In genomic region chr14:31652106-31652505, GRCm38 (mm10) we compare ENCODE assay signal across 25 mouse cellular contexts. TPM values are rescaled to one million over a fixed set of nuclear protein-coding genes. Genes with fewer than 3 reads are reported as not detected.
A peak's percentile ranks its signal among the peaks of the same experiment; 100 is the strongest.
DNase-seq lines count a peak whose midpoint lies in the region; ATAC-seq lines count a peak whose summit lies in the region.
"Had no signal": no experiment of that assay in that cellular context is flagged by ENCODE, and none has a peak within 500 bp of the region (broad histone marks: within the 10 kb centered on the region; RNA-seq: fewer than 3 reads in every experiment).

No protein-coding gene starts in this region.

- peaks cover 3% of the 10 kb centered on the region for H3K4me1 ChIP-seq in kidney, embryonic 16.5 days (ENCODE audit: insufficient read depth, low read length)
- peaks cover 79% of the 10 kb centered on the region for H3K4me1 ChIP-seq in megakaryocyte, embryonic 14.5 days
- H3K4me1 ChIP-seq in liver, embryonic 13.5 days (replicated peaks), result peaks cover 41% of the 10 kb centered on the region
- H3K4me1 ChIP-seq: forebrain, embryonic 10.5 days; hindbrain, embryonic 12.5 days had no signal

- no peaks in the 10 kb centered on the region for H3K36me3 ChIP-seq in kidney, embryonic 16.5 days (ENCODE audit: insufficient read depth, low read length)
- peaks cover 40% of the 10 kb centered on the region for H3K36me3 ChIP-seq in megakaryocyte, embryonic 14.5 days (replicated peaks; ENCODE audit: low read length)
- peaks cover 3% of the 10 kb centered on the region; the same call in 1 of the 2 replicates for H3K36me3 ChIP-seq in liver, embryonic 13.5 days
- H3K36me3 ChIP-seq: embryonic facial prominence, embryonic 13.5 days; forebrain, embryonic 10.5 days; heart, embryonic 13.5 days; hindbrain, embryonic 12.5 days had no signal

- 0 out of 2 replicates have a peak, but pooled peaks have one; percentile 24 for ATAC-seq in kidney, embryonic 16.5 days (ENCODE audit: low FRiP score, low TSS enrichment)
- ATAC-seq in megakaryocyte, adult 5-6 weeks (ENCODE audit: poor library complexity, severe bottlenecking), result no peak
- ATAC-seq in liver, embryonic 13.5 days (ENCODE audit: low read depth), result 0 out of 2 replicates have a peak, but pooled peaks have one; percentile 21
- ATAC-seq: forebrain, embryonic 14.5 days; hindbrain, embryonic 16.5 days; inflammation-experienced regulatory T-cells, adult 6 months had no signal

- H3K27me3 ChIP-seq in kidney, embryonic 16.5 days (ENCODE audit: insufficient read depth, low read length), result no peaks in the 10 kb centered on the region
- H3K27me3 ChIP-seq in megakaryocyte, embryonic 14.5 days (replicated peaks), result no peaks in the 10 kb centered on the region
- no peaks in the 10 kb centered on the region for H3K27me3 ChIP-seq in liver, embryonic 13.5 days
- H3K27me3 ChIP-seq: CH12.LX; embryonic facial prominence, embryonic 13.5 days; heart, embryonic 13.5 days; hindbrain, embryonic 12.5 days had no signal

- intact Hi-C loops in heart, postnatal 14 days (cut with DNase I), result no loop called here

- no peak overlapping the region for H3K9ac ChIP-seq in kidney, embryonic 16.5 days (replicated peaks; ENCODE audit: low read length)
- no peak overlapping the region for H3K9ac ChIP-seq in liver, embryonic 13.5 days
- H3K9ac ChIP-seq: embryonic facial prominence, embryonic 13.5 days; hindbrain, embryonic 12.5 days had no signal

- 42% methylated on average over 5 of the region's 5 CpGs for WGBS in kidney, embryonic 16.5 days
- 42% methylated on average over 5 of the region's 5 CpGs for WGBS in liver, embryonic 13.5 days (ENCODE audit: insufficient replicate concordance)

- H3K4me2 ChIP-seq in kidney, embryonic 16.5 days (replicated peaks; ENCODE audit: low read depth, low read length), result no peak overlapping the region
- H3K4me2 ChIP-seq in liver, embryonic 13.5 days, result no peak overlapping the region
- H3K4me2 ChIP-seq: embryonic facial prominence, embryonic 13.5 days; heart, embryonic 13.5 days; hindbrain, embryonic 12.5 days had no signal

- peak; percentile 91 for DNase-seq in heart, adult 11 months
- DNase-seq in heart, postnatal 14 days, result no peak
- no peak for DNase-seq in kidney, postnatal 25 days
- DNase-seq in liver, embryonic 13.5 days, result no peak
- DNase-seq: adrenal gland, postnatal 10 days; cerebellum, adult 11-12 months; cerebellum, adult 9-10 months; cerebellum, postnatal 25 days; heart, postnatal 4 days had no signal

- H3K9me3 ChIP-seq in kidney, embryonic 16.5 days (ENCODE audit: low read length), result no peaks in the 10 kb centered on the region
- H3K9me3 ChIP-seq in megakaryocyte, embryonic 14.5 days, result peaks cover 3% of the 10 kb centered on the region; the same call in 1 of the 2 replicates
- no peaks in the 10 kb centered on the region for H3K9me3 ChIP-seq in liver, embryonic 13.5 days (replicated peaks)
- H3K9me3 ChIP-seq: embryonic facial prominence, embryonic 13.5 days had no signal

- H3K4me3 ChIP-seq in kidney, embryonic 16.5 days (ENCODE audit: low read length), result no peak overlapping the region
- H3K4me3 ChIP-seq in megakaryocyte, embryonic 14.5 days (replicated peaks), result peak overlapping the region; percentile 7
- no peak overlapping the region for H3K4me3 ChIP-seq in liver, embryonic 13.5 days (replicated peaks)
- H3K4me3 ChIP-seq: embryonic facial prominence, embryonic 13.5 days; erythroblast, embryonic 14.5 days; forebrain, embryonic 10.5 days; heart, adult 2 months; heart, embryonic 13.5 days; hindbrain, embryonic 12.5 days had no signal

- no peak overlapping the region for H3K27ac ChIP-seq in kidney, embryonic 16.5 days (ENCODE audit: low read length)
- 0 out of 2 replicates have a peak overlapping the region, but pooled peaks have one; percentile 67 for H3K27ac ChIP-seq in liver, embryonic 13.5 days
- H3K27ac ChIP-seq: embryonic facial prominence, embryonic 13.5 days; forebrain, embryonic 10.5 days; heart, adult 2 months; heart, embryonic 13.5 days; hindbrain, embryonic 12.5 days had no signal

RNA-seq across cellular contexts. Expression of gene Hacl1, which starts 11.0 kb away (rescaled TPM):
- 10 to 100 TPM in 1 of 2 experiments, 1 to 10 TPM in 1; 8.8 to 13.1 TPM for total RNA-seq in heart, postnatal 14 days (2021)
- 27.0 and 39.3 TPM in 2 replicates for polyA plus RNA-seq in kidney, embryonic 16.5 days (2015; fragmentation: Nextera tagmentation; extraction: Ambion mirVana)
- 2.9 TPM in 1 of 2 replicates, not detected in the other for polyA plus RNA-seq in megakaryocyte, embryonic 14.5 days (2012; ENCODE audit: insufficient read depth, low replicate concordance)
- total RNA-seq in megakaryocyte, adult 5-6 weeks (2015), result 8.0 and 12.2 TPM in 2 replicates
- 14.6 and 18.1 TPM in 2 replicates for total RNA-seq in megakaryocyte, adult 5-6 weeks (2017)
- polyA plus RNA-seq in liver, embryonic 13.5 days (2015; fragmentation: Nextera tagmentation; extraction: Ambion mirVana), result 8.1 and 9.6 TPM in 2 replicates

RNA-seq across cellular contexts. Expression of gene Btd, which starts 11.3 kb away (rescaled TPM):
- 10 to 100 TPM; 11.0 to 13.8 TPM for total RNA-seq in heart, postnatal 14 days (2021)
- polyA plus RNA-seq in kidney, embryonic 16.5 days (2015; fragmentation: Nextera tagmentation; extraction: Ambion mirVana), result 46.6 and 50.3 TPM in 2 replicates
- polyA plus RNA-seq in megakaryocyte, embryonic 14.5 days (2012; ENCODE audit: insufficient read depth, low replicate concordance), result 2.2 and 10.5 TPM in 2 replicates
- total RNA-seq in megakaryocyte, adult 5-6 weeks (2015), result 14.8 and 17.0 TPM in 2 replicates
- total RNA-seq in megakaryocyte, adult 5-6 weeks (2017), result 11.3 and 18.5 TPM in 2 replicates
- polyA plus RNA-seq in liver, embryonic 13.5 days (2015; fragmentation: Nextera tagmentation; extraction: Ambion mirVana), result 8.9 TPM in 2 replicates

RNA-seq across cellular contexts. Expression of gene Gm49387, which starts 11.4 kb away (rescaled TPM):
- 1 to 10 TPM in 1 of 2 experiments, under 1 TPM in 1; 0.85 to 1.2 TPM for total RNA-seq in heart, postnatal 14 days (2021)
- polyA plus RNA-seq in kidney, embryonic 16.5 days (2015; fragmentation: Nextera tagmentation; extraction: Ambion mirVana), result 7.3 and 8.0 TPM in 2 replicates
- not detected in 2 replicates for polyA plus RNA-seq in megakaryocyte, embryonic 14.5 days (2012; ENCODE audit: insufficient read depth, low replicate concordance)
- not detected in 2 replicates for total RNA-seq in megakaryocyte, adult 5-6 weeks (2015)
- total RNA-seq in megakaryocyte, adult 5-6 weeks (2017), result not detected in 2 replicates
- polyA plus RNA-seq in liver, embryonic 13.5 days (2015; fragmentation: Nextera tagmentation; extraction: Ambion mirVana), result 0.69 TPM in 1 of 2 replicates, not detected in the other
- total RNA-seq: CH12.LX; gastrocnemius, adult 8-10 months; gastrocnemius, postnatal 4 days had no signal
- polyA plus RNA-seq: cortical plate, adult 2 months; erythroblast, embryonic 14.5 days; forebrain, embryonic 14.5 days; heart, embryonic 13.5 days had no signal
